Mouse (Mus musculus) MEL (cell line): ENCODE measurements around the gene Rcan2. TPM values are rescaled to one million over a fixed set of nuclear protein-coding genes. Genes with fewer than 3 reads are reported as not detected.

ENCODE experiments used
- DNase-seq: peaks from one replicate; pipeline ENCODE4 v3.0.0; 2011; ENCODE audit warnings: low read depth, low spot score
- H3K27ac ChIP-seq: 2 replicates; pipeline ENCODE4 v1.5.1; 2012; ENCODE audit warnings: low read depth, mild to moderate bottlenecking, control low read depth, low read length, moderate library complexity; ENCODE audit not compliant: control insufficient read depth
- H3K27me3 ChIP-seq, 2 experiments: fragments of 150-350 bp in 1 of 2; sonication (generic) in 1 of 2; 2 replicates each; pipeline ENCODE4 v1.6.1; 2012; ENCODE audit warnings: low read length in 2 of 2, mild to moderate bottlenecking in 2 of 2, improper control_type of control experiment in 1 of 2, moderate library complexity in 1 of 2; ENCODE audit not compliant: insufficient read depth in 2 of 2, control insufficient read depth in 1 of 2
- H3K36me3 ChIP-seq, 2 experiments: 2 replicates each; pipeline ENCODE4 v1.6.1; 2012 to 2014; ENCODE audit warnings: low read length in 2 of 2, improper control_type of control experiment in 1 of 2, inconsistent platforms in 1 of 2, mild to moderate bottlenecking in 1 of 2; ENCODE audit not compliant: insufficient read depth in 2 of 2, control insufficient read depth in 1 of 2
- H3K4me1 ChIP-seq, 2 experiments: fragments of 150-350 bp in 1 of 2; sonication (generic) in 1 of 2; 2 replicates each; pipeline ENCODE4 v1.6.1; 2012; ENCODE audit warnings: low read length in 2 of 2, improper control_type of control experiment in 1 of 2, mild to moderate bottlenecking in 1 of 2; ENCODE audit not compliant: insufficient read depth in 2 of 2, control insufficient read depth in 1 of 2
- H3K4me3 ChIP-seq, 2 experiments: fragments of 150-350 bp in 1 of 2; sonication (generic) in 1 of 2; 2 replicates each; pipeline ENCODE4 v1.5.1; 2012; ENCODE audit warnings: low read depth in 2 of 2, low read length in 2 of 2, mild to moderate bottlenecking in 2 of 2, moderate library complexity in 2 of 2, control low read depth in 1 of 2, improper control_type of control experiment in 1 of 2; ENCODE audit not compliant: control insufficient read depth in 1 of 2, insufficient read depth in 1 of 2
- H3K79me2 ChIP-seq: 2 replicates; pipeline ENCODE4 v1.6.1; 2012; ENCODE audit warnings: mild to moderate bottlenecking, low read length, moderate library complexity; ENCODE audit not compliant: control insufficient read depth, poor library complexity, insufficient read depth
- H3K9ac ChIP-seq: 2 replicates; pipeline ENCODE4 v1.6.1; 2012; ENCODE audit warnings: low read depth, mild to moderate bottlenecking, control low read depth, low read length, moderate library complexity; ENCODE audit not compliant: control insufficient read depth, poor library complexity, severe bottlenecking
- H3K9me3 ChIP-seq: fragments of 150-350 bp; sonication (generic); replicated peaks from 2 replicates; pipeline ENCODE4 v1.6.1; 2012; ENCODE audit warnings: mild to moderate bottlenecking, low read length, improper control_type of control experiment, moderate library complexity; ENCODE audit not compliant: insufficient read depth
- BHLHE40 ChIP-seq: IDR thresholded peaks from 2 replicates; pipeline ENCODE4 v1.6.1; 2012; ENCODE audit warnings: low read depth, mild to moderate bottlenecking, inconsistent platforms, low read length, improper control_type of control experiment, borderline replicate concordance
- CHD1 ChIP-seq: IDR thresholded peaks from 2 replicates; pipeline ENCODE4 v1.6.1; 2012; ENCODE audit warnings: low read depth, mild to moderate bottlenecking, inconsistent platforms, low read length, improper control_type of control experiment
- ELF1 ChIP-seq: IDR thresholded peaks from 2 replicates; pipeline ENCODE4 v1.6.1; 2014; ENCODE audit warnings: low read depth, mild to moderate bottlenecking, inconsistent platforms, low read length, improper control_type of control experiment, moderate library complexity
- ETS1 ChIP-seq: IDR thresholded peaks from 2 replicates; pipeline ENCODE4 v1.6.1; 2012; ENCODE audit warnings: low read depth, mild to moderate bottlenecking, inconsistent platforms, low read length, improper control_type of control experiment, moderate library complexity
- GATA1 ChIP-seq: IDR thresholded peaks from 2 replicates; pipeline ENCODE4 v1.6.1; 2011; ENCODE audit warnings: low read depth, low read length, improper control_type of control experiment
- HCFC1 ChIP-seq: IDR thresholded peaks from 2 replicates; pipeline ENCODE4 v1.6.1; 2012; ENCODE audit warnings: low read depth, mild to moderate bottlenecking, inconsistent platforms, low read length, improper control_type of control experiment, moderate library complexity
- KAT2A ChIP-seq: conservative IDR thresholded peaks from 2 replicates; pipeline ENCODE4 v1.6.1; 2012; ENCODE audit warnings: low read depth, low read length, improper control_type of control experiment, inconsistent platforms
- MAX ChIP-seq: IDR thresholded peaks from 2 replicates; pipeline ENCODE4 v1.6.1; 2011; ENCODE audit warnings: low read length, improper control_type of control experiment
- MXI1 ChIP-seq: IDR thresholded peaks from 2 replicates; pipeline ENCODE4 v1.6.1; 2011; ENCODE audit warnings: mild to moderate bottlenecking, low read depth, low read length, improper control_type of control experiment
- MYB ChIP-seq: IDR thresholded peaks from 2 replicates; pipeline ENCODE4 v1.6.1; 2011; ENCODE audit warnings: mild to moderate bottlenecking, low read depth, low read length, improper control_type of control experiment
- NELFE ChIP-seq: IDR thresholded peaks from 2 replicates; pipeline ENCODE4 v1.6.1; 2011; ENCODE audit warnings: low read depth, low read length, improper control_type of control experiment
- UBTF ChIP-seq: IDR thresholded peaks from 2 replicates; pipeline ENCODE4 v1.6.1; 2012; ENCODE audit warnings: low read depth, mild to moderate bottlenecking, inconsistent platforms, low read length, improper control_type of control experiment, moderate library complexity, borderline replicate concordance; ENCODE audit not compliant: insufficient read depth
- USF2 ChIP-seq, 2 experiments: IDR thresholded peaks; 2 replicates each; pipeline ENCODE4 v1.6.1; 2011 to 2012; ENCODE audit warnings: improper control_type of control experiment in 2 of 2, low read length in 2 of 2, borderline replicate concordance in 1 of 2, inconsistent platforms in 1 of 2, low read depth in 1 of 2, mild to moderate bottlenecking in 1 of 2; ENCODE audit not compliant: insufficient read depth in 1 of 2
- ZC3H11A ChIP-seq: IDR thresholded peaks from 2 replicates; pipeline ENCODE4 v1.6.1; 2012; ENCODE audit warnings: low read depth, mild to moderate bottlenecking, inconsistent platforms, low read length, improper control_type of control experiment
- ZMIZ1 ChIP-seq: IDR thresholded peaks from 2 replicates; pipeline ENCODE4 v1.6.1; 2012; ENCODE audit warnings: low read depth, mild to moderate bottlenecking, inconsistent platforms, low read length, improper control_type of control experiment, moderate library complexity
- ZNF384 ChIP-seq: IDR thresholded peaks from 2 replicates; pipeline ENCODE4 v1.6.1; 2012; ENCODE audit warnings: low read depth, mild to moderate bottlenecking, inconsistent platforms, low read length, improper control_type of control experiment
- polyA plus RNA-seq, 2 experiments: library from polyadenylated mRNA; stranded (reverse) in 1 of 2; unstranded in 1 of 2; fragments of >175 nt in 1 of 2; fragments of >200 nt in 1 of 2; gene quantifications; 2 replicates each; pipeline versions ENCODE4 v1.2.1 to v1.2.4; 2012; ENCODE audit warnings: low replicate concordance in 2 of 2, low read depth in 1 of 2; ENCODE audit not compliant: insufficient read length in 2 of 2, insufficient read depth in 1 of 2, missing spikeins in 1 of 2
- total RNA-seq: library from RNA; depleted of rRNA; stranded (reverse); fragments of 300-350 nt; gene quantifications from 2 replicates; pipeline ENCODE4 v1.2.3, GENCODE M21; 2012

The Rcan2 gene
- total and polyA plus RNA-seq, 3 experiments, result 0.52 TPM; not detected in 2

DNA sequence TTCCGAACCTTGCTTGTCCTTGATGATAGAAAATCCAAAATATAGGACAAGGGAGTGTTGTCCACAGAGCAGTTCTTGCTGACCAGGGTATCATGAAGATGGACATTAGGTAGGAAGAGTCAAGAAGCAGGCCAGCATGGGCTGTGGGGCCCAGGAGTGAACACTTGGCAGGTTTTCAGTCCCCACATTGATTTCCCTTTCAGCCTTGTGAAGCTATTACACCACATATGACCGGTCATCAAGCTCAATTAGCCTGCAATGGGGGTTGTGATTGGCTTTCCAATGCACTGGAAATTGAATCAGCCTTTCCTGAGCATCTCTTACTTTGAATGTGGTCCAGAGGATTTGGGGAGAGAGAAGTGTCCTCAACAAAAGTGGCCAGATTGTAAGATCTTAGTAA is 2.0 kb downstream of the Rcan2 start:
- DNase-seq, result no peak
- no peaks in the 10 kb centered on the region for H3K9me3 ChIP-seq
- no peaks in the 10 kb centered on the region for H3K4me1 ChIP-seq
- TF ChIP-seq ETS1, result no peak
- TF ChIP-seq ZMIZ1, result no peak
- TF ChIP-seq, all 39 proteins: peak for 0
- no peaks in the 10 kb centered on the region for H3K79me2 ChIP-seq
- no peaks in the 10 kb centered on the region for H3K36me3 ChIP-seq
- H3K27me3 ChIP-seq, result no peaks in the 10 kb centered on the region
- H3K4me3 ChIP-seq, result no peak overlapping the region
- H3K9ac ChIP-seq, result no peak overlapping the region
- no peak overlapping the region for H3K27ac ChIP-seq

DNA sequence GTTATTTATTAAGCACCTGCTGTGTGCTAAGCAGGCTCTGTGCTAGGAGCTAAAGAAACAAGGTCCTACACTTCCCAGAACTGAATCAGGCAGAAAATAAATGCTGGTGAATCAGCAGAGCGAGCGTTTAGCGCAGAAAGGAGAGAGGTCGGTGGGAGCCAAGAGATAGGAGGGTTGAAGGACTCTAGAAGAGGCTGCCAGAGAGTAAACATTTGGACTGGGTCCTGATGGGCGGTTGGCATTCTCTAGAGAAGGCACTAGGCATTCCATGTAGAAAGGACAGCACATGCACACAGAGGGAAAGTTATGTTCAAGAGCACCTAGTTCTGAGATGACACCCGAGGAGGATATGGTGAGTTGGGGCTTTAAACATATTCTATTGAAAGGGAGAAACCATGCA is 2.6 kb downstream of the Rcan2 start:
- H3K27ac ChIP-seq, result no peak overlapping the region
- no peak for TF ChIP-seq KAT2A
- no peak overlapping the region for H3K4me3 ChIP-seq
- H3K36me3 ChIP-seq, result no peaks in the 10 kb centered on the region
- H3K27me3 ChIP-seq, result no peaks in the 10 kb centered on the region
- no peak overlapping the region for H3K9ac ChIP-seq
- no peak for DNase-seq
- no peaks in the 10 kb centered on the region for H3K4me1 ChIP-seq
- H3K9me3 ChIP-seq, result no peaks in the 10 kb centered on the region
- H3K79me2 ChIP-seq, result no peaks in the 10 kb centered on the region

DNA sequence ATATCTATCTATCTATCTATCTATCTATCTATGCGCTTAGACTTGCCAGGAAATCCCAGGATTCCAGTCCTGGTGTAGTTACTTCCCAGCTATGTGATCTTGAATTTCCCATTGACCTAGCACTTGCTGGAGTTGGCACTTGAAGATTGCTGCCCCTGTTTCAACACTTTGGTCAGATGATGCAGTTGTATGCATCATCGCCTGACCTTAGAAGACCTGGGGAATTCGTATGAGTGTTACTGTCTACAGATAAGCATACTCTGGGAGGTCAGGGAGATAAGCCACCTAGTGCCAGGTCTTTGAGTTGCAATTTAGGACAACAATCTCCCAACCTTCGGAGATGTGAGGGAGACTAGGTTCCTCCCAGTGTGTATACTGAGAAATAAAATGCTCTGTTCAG is 5.7 kb downstream of the Rcan2 start:
- no peaks in the 10 kb centered on the region for H3K9me3 ChIP-seq
- TF ChIP-seq ZNF384 (no peak), ZC3H11A (no peak), MXI1 (no peak), NELFE (no peak), CHD1 (no peak), UBTF (no peak), BHLHE40 (no peak), HCFC1 (no peak), KAT2A (no peak), USF2 (IDR thresholded peaks at IDR 0.05; ENCODE audit: borderline replicate concordance in 1 of 2, insufficient read depth in 1 of 2, low read depth in 1 of 2, low read length in 2 of 2) (no peak), GATA1 (no peak), ELF1 (no peak), MYB (no peak), MAX (no peak)
- no peaks in the 10 kb centered on the region for H3K4me1 ChIP-seq
- H3K27ac ChIP-seq, result no peak overlapping the region
- no peak for DNase-seq
- no peaks in the 10 kb centered on the region for H3K79me2 ChIP-seq
- H3K9ac ChIP-seq, result no peak overlapping the region
- H3K4me3 ChIP-seq, result no peak overlapping the region
- H3K27me3 ChIP-seq, result no peaks in the 10 kb centered on the region
- H3K36me3 ChIP-seq, result no peaks in the 10 kb centered on the region
